Mouse (Mus musculus) lung, embryonic 15.5 days (tissue): ENCODE data around the gene Ctrb1. TPM values are rescaled to one million over a fixed set of nuclear protein-coding genes. Genes with fewer than 3 reads are reported as not detected.

ENCODE experiments used
- ATAC-seq: fragments of 200-750 bp; cut with Nextera tagmentation; 2 replicates; pipeline ENCODE4 v1.8.0; 2017; ENCODE audit warnings: moderate number of reproducible peaks, borderline replicate concordance; ENCODE audit not compliant: low FRiP score, low TSS enrichment; ENCODE audit errors: extremely low read depth
- H3K27ac ChIP-seq: fragments of 300-500 bp; sonication (generic); 2 replicates; pipeline ENCODE4 v1.5.1; 2015; ENCODE audit warnings: moderate library complexity, mild to moderate bottlenecking, inconsistent platforms
- H3K27me3 ChIP-seq: fragments of 300-500 bp; sonication (generic); 2 replicates; pipeline ENCODE4 v1.6.1; 2015; ENCODE audit warnings: inconsistent platforms
- H3K36me3 ChIP-seq: fragments of 300-500 bp; sonication (generic); 2 replicates; pipeline ENCODE4 v1.6.1; 2015; ENCODE audit warnings: inconsistent platforms
- H3K4me1 ChIP-seq: fragments of 300-500 bp; sonication (generic); 2 replicates; pipeline ENCODE4 v1.6.1; 2015; ENCODE audit warnings: inconsistent platforms
- H3K4me2 ChIP-seq: fragments of 300-500 bp; sonication (generic); 2 replicates; pipeline ENCODE4 v1.6.1; 2015; ENCODE audit warnings: inconsistent platforms, mild to moderate bottlenecking, moderate library complexity
- H3K4me3 ChIP-seq: fragments of 300-500 bp; sonication (generic); 2 replicates; pipeline ENCODE4 v1.5.1; 2015; ENCODE audit warnings: mild to moderate bottlenecking, inconsistent platforms
- H3K9ac ChIP-seq: fragments of 300-500 bp; sonication (generic); 2 replicates; pipeline ENCODE4 v1.6.1; 2015; ENCODE audit warnings: inconsistent platforms
- H3K9me3 ChIP-seq: fragments of 300-500 bp; sonication (generic); 2 replicates; pipeline ENCODE4 v1.6.1; 2016; ENCODE audit warnings: inconsistent platforms
- WGBS: fragments of 180-500 bp; shearing (Covaris S2); methylation state at CpG from one replicate; pipeline ENCODE4 v1.1.7; 2015; 5-methylcytosine and 5-hydroxymethylcytosine counted together
- polyA plus RNA-seq: library from polyadenylated mRNA; unstranded; fragments of >200 nt; fragmentation: Nextera tagmentation; extraction: Ambion mirVana; gene quantifications from 2 replicates; pipeline ENCODE4 v1.2.1, GENCODE M21; 2015

The Ctrb1 gene
- polyA plus RNA-seq, 1 experiment from 2014 or later, result 0.17 TPM

- no peak overlapping the region for H3K4me3 ChIP-seq
These were observed 26.0 kb upstream of the Ctrb1 start for GRCm38 (mm10) chr8:111716603-111717487.

GRCm38 (mm10) chr8:111715514-111715913 lies 24.7 kb upstream of the Ctrb1 start:
- H3K27me3 ChIP-seq, result no peaks in the 10 kb centered on the region
- H3K36me3 ChIP-seq, result peaks cover 71% of the 10 kb centered on the region
- no peak overlapping the region for H3K27ac ChIP-seq
- H3K4me3 ChIP-seq, result no peak overlapping the region
- H3K9ac ChIP-seq, result no peak overlapping the region
- no peak overlapping the region for H3K4me2 ChIP-seq
- no peaks in the 10 kb centered on the region for H3K9me3 ChIP-seq
- ATAC-seq, result no peak
- H3K4me1 ChIP-seq, result peaks cover 41% of the 10 kb centered on the region
- WGBS, result 80% methylated on average over 13 of the region's 13 CpGs

More at GRCm38 (mm10) chr8:111716603-111717487, 26.0 kb upstream of the Ctrb1 start:
- 0 out of 2 replicates have a peak overlapping the region, but pooled peaks have one; percentile 11 for H3K4me2 ChIP-seq
- H3K27ac ChIP-seq, result peak overlapping the region; percentile 86
- H3K4me1 ChIP-seq, result peaks cover 45% of the 10 kb centered on the region
- no peaks in the 10 kb centered on the region for H3K9me3 ChIP-seq
- peaks cover 61% of the 10 kb centered on the region for H3K36me3 ChIP-seq
- ATAC-seq, result peak; percentile 47
- peak overlapping the region; percentile 11; the same call in 1 of the 2 replicates for H3K9ac ChIP-seq
- 43% methylated on average over 10 of the region's 10 CpGs for WGBS
- H3K27me3 ChIP-seq, result no peaks in the 10 kb centered on the region

- ATAC-seq, result no peak
- H3K9ac ChIP-seq, result no peak overlapping the region
- H3K4me1 ChIP-seq, result peaks cover 32% of the 10 kb centered on the region
- H3K27me3 ChIP-seq, result no peaks in the 10 kb centered on the region
- no peaks in the 10 kb centered on the region for H3K9me3 ChIP-seq
- no peak overlapping the region for H3K4me2 ChIP-seq
- no peak overlapping the region for H3K27ac ChIP-seq
- no peak overlapping the region for H3K4me3 ChIP-seq
- WGBS, result 88% methylated on average over 12 of the region's 12 CpGs
- peaks cover 72% of the 10 kb centered on the region for H3K36me3 ChIP-seq
These were observed 23.5 kb upstream of the Ctrb1 start for GRCm38 (mm10) chr8:111714295-111714694.

GRCm38 (mm10) chr8:111713817-111714216 lies 23.0 kb upstream of the Ctrb1 start:
- Histone ChIP-seq H3K4me2 (no peak overlapping the region), H3K36me3 (peaks cover 72% of the 10 kb centered on the region), H3K27ac (no peak overlapping the region), H3K4me1 (peaks cover 29% of the 10 kb centered on the region), H3K4me3 (no peak overlapping the region), H3K9ac (no peak overlapping the region), H3K9me3 (no peaks in the 10 kb centered on the region), H3K27me3 (no peaks in the 10 kb centered on the region)
- 91% methylated on average over 25 of the region's 25 CpGs for WGBS
- no peak for ATAC-seq

- Histone ChIP-seq H3K4me1 (peaks cover 27% of the 10 kb centered on the region), H3K27me3 (no peaks in the 10 kb centered on the region), H3K36me3 (peaks cover 69% of the 10 kb centered on the region), H3K27ac (no peak overlapping the region), H3K4me3 (no peak overlapping the region), H3K4me2 (no peak overlapping the region), H3K9me3 (no peaks in the 10 kb centered on the region), H3K9ac (no peak overlapping the region)
- WGBS, result 85% methylated on average over 11 of the region's 11 CpGs
- no peak for ATAC-seq
These were observed 22.5 kb upstream of the Ctrb1 start for GRCm38 (mm10) chr8:111713291-111713690.

- Histone ChIP-seq H3K36me3 (peaks cover 71% of the 10 kb centered on the region), H3K27me3 (no peaks in the 10 kb centered on the region), H3K9me3 (no peaks in the 10 kb centered on the region), H3K4me2 (no peak overlapping the region), H3K27ac (no peak overlapping the region), H3K4me3 (no peak overlapping the region), H3K4me1 (peaks cover 20% of the 10 kb centered on the region), H3K9ac (no peak overlapping the region)
- ATAC-seq, result no peak
- WGBS, result 76% methylated on average over 6 of the region's 6 CpGs
These were observed 21.8 kb upstream of the Ctrb1 start for GRCm38 (mm10) chr8:111712588-111712987.

GRCm38 (mm10) chr8:111712135-111712534 lies 21.3 kb upstream of the Ctrb1 start:
- no peak overlapping the region for H3K4me2 ChIP-seq
- H3K9me3 ChIP-seq, result no peaks in the 10 kb centered on the region
- no peak overlapping the region for H3K9ac ChIP-seq
- no peak overlapping the region for H3K4me3 ChIP-seq
- no peak for ATAC-seq
- H3K27ac ChIP-seq, result no peak overlapping the region
- H3K4me1 ChIP-seq, result peaks cover 15% of the 10 kb centered on the region
- no peaks in the 10 kb centered on the region for H3K27me3 ChIP-seq
- peaks cover 71% of the 10 kb centered on the region for H3K36me3 ChIP-seq
- 75% methylated on average over 9 of the region's 9 CpGs for WGBS

- no peak overlapping the region for H3K9ac ChIP-seq
- peaks cover 3% of the 10 kb centered on the region for H3K4me1 ChIP-seq
- no peaks in the 10 kb centered on the region for H3K27me3 ChIP-seq
- H3K4me2 ChIP-seq, result no peak overlapping the region
- H3K9me3 ChIP-seq, result no peaks in the 10 kb centered on the region
- 84% methylated on average over 20 of the region's 20 CpGs for WGBS
- ATAC-seq, result no peak
- peaks cover 71% of the 10 kb centered on the region for H3K36me3 ChIP-seq
- H3K27ac ChIP-seq, result no peak overlapping the region
- no peak overlapping the region for H3K4me3 ChIP-seq
These were observed 20.1 kb upstream of the Ctrb1 start for GRCm38 (mm10) chr8:111710777-111711485.

- Histone ChIP-seq H3K9me3 (no peaks in the 10 kb centered on the region), H3K27ac (no peak overlapping the region), H3K36me3 (peaks cover 54% of the 10 kb centered on the region), H3K27me3 (no peaks in the 10 kb centered on the region), H3K4me3 (no peak overlapping the region), H3K4me2 (no peak overlapping the region), H3K4me1 (0 out of 2 replicates have a peak, but pooled peaks cover 2% of the 10 kb centered on the region), H3K9ac (no peak overlapping the region)
- no peak for ATAC-seq
- WGBS, result 79% methylated on average over 1 of the region's 1 CpGs
These were observed 18.4 kb upstream of the Ctrb1 start for GRCm38 (mm10) chr8:111709223-111709622.

GRCm38 (mm10) chr8:111708265-111708664 lies 17.5 kb upstream of the Ctrb1 start:
- H3K36me3 ChIP-seq, result peaks cover 45% of the 10 kb centered on the region
- H3K27ac ChIP-seq, result no peak overlapping the region
- WGBS, result 67% methylated on average over 6 of the region's 6 CpGs

GRCm38 (mm10) chr8:111705699-111706098 lies 14.9 kb upstream of the Ctrb1 start:
- H3K27ac ChIP-seq, result no peak overlapping the region
- 59% methylated on average over 5 of the region's 5 CpGs for WGBS
- H3K4me2 ChIP-seq, result no peak overlapping the region
- H3K36me3 ChIP-seq, result peaks cover 19% of the 10 kb centered on the region
- H3K9me3 ChIP-seq, result no peaks in the 10 kb centered on the region
- H3K9ac ChIP-seq, result no peak overlapping the region
- no peaks in the 10 kb centered on the region for H3K27me3 ChIP-seq
- H3K4me1 ChIP-seq, result 0 out of 2 replicates have a peak, but pooled peaks cover 2% of the 10 kb centered on the region
- no peak for ATAC-seq
- H3K4me3 ChIP-seq, result no peak overlapping the region

More at GRCm38 (mm10) chr8:111708265-111708664, 17.5 kb upstream of the Ctrb1 start:
- Histone ChIP-seq H3K27me3 (no peaks in the 10 kb centered on the region), H3K4me1 (0 out of 2 replicates have a peak, but pooled peaks cover 2% of the 10 kb centered on the region), H3K4me3 (no peak overlapping the region), H3K9ac (no peak overlapping the region), H3K9me3 (no peaks in the 10 kb centered on the region), H3K4me2 (no peak overlapping the region)
- ATAC-seq, result no peak

- Histone ChIP-seq H3K4me3 (no peak overlapping the region), H3K27ac (no peak overlapping the region), H3K4me2 (no peak overlapping the region), H3K36me3 (peaks cover 14% of the 10 kb centered on the region), H3K4me1 (0 out of 2 replicates have a peak, but pooled peaks cover 2% of the 10 kb centered on the region), H3K9me3 (no peaks in the 10 kb centered on the region), H3K27me3 (no peaks in the 10 kb centered on the region), H3K9ac (no peak overlapping the region)
- 33% methylated on average over 3 of the region's 3 CpGs for WGBS
- no peak for ATAC-seq
These were observed 14.4 kb upstream of the Ctrb1 start for GRCm38 (mm10) chr8:111705222-111705621.
